Mouse (Mus musculus) limb, embryonic 10.5 days (tissue): ENCODE measurements around the gene Gtf2h1. TPM values are rescaled to one million over a fixed set of nuclear protein-coding genes. Genes with fewer than 3 reads are reported as not detected.

ENCODE experiments used
- polyA plus RNA-seq: library from polyadenylated mRNA; unstranded; fragments of >200 nt; fragmentation: Nextera tagmentation; extraction: Ambion mirVana; gene quantifications from 2 replicates; pipeline ENCODE4 v1.2.1, GENCODE M21; 2016

Gtf2h1 gene
- polyA plus RNA-seq, 1 experiment from 2014 or later: 50.2 TPM

Other genes starting within 250 kb of the Gtf2h1 start
- gene Sergef, start 156.3 kb upstream of the Gtf2h1 start, polyA plus RNA-seq: 12.1 and 12.7 TPM in 2 replicates
- gene Tph1, start 123.6 kb upstream of the Gtf2h1 start, polyA plus RNA-seq: not detected in 2 replicates
- gene Saal1, start 85.4 kb upstream of the Gtf2h1 start, polyA plus RNA-seq: 47.4 and 47.6 TPM in 2 replicates
- gene Saa3, start 80.4 kb upstream of the Gtf2h1 start, polyA plus RNA-seq: 0.15 TPM in 1 of 2 replicates, not detected in the other
- not detected in 2 replicates for gene Saa4, start 63.5 kb upstream of the Gtf2h1 start, polyA plus RNA-seq
- gene Saa1, start 53.1 kb upstream of the Gtf2h1 start, polyA plus RNA-seq: 1.4 and 3.3 TPM in 2 replicates
- 1.7 TPM in 2 replicates for gene Saa2, start 44.3 kb upstream of the Gtf2h1 start, polyA plus RNA-seq
- gene Hps5, start within 50 bp of the Gtf2h1 start, polyA plus RNA-seq: 19.0 and 19.5 TPM in 2 replicates
- 2,714 and 3,443 TPM in 2 replicates for gene Ldha, start 45.4 kb downstream of the Gtf2h1 start, polyA plus RNA-seq
- 0.10 and 0.13 TPM in 2 replicates for gene Ldhc, start 65.1 kb downstream of the Gtf2h1 start, polyA plus RNA-seq
- gene Tsg101, start 123.9 kb downstream of the Gtf2h1 start, polyA plus RNA-seq: 236 and 252 TPM in 2 replicates
- gene Uevld, start 162.4 kb downstream of the Gtf2h1 start, polyA plus RNA-seq: 11.7 and 12.1 TPM in 2 replicates
- not detected in 2 replicates for gene Gm9999, start 187.5 kb downstream of the Gtf2h1 start, polyA plus RNA-seq
- gene Spty2d1, start 212.3 kb downstream of the Gtf2h1 start, polyA plus RNA-seq: 11.2 and 11.9 TPM in 2 replicates